Mouse (Mus musculus) heart, embryonic 10.5 days (tissue): Measurements from ENCODE around the gene Pax5. TPM values are rescaled to one million over a fixed set of nuclear protein-coding genes. Genes with fewer than 3 reads are reported as not detected.

Experiments
- DNase-seq: peaks from one replicate; pipeline ENCODE4 v3.0.0-alpha.2; 2017; ENCODE audit warnings: low spot score
- H3K27ac ChIP-seq: fragments of 300-500 bp; sonication (generic); 2 replicates; pipeline ENCODE4 v1.5.1; 2016; ENCODE audit warnings: mild to moderate bottlenecking
- H3K27me3 ChIP-seq: fragments of 300-500 bp; sonication (generic); 2 replicates; pipeline ENCODE4 v1.6.1; 2016; ENCODE audit warnings: mild to moderate bottlenecking; ENCODE audit not compliant: poor library complexity, insufficient read depth, severe bottlenecking
- H3K36me3 ChIP-seq: fragments of 300-500 bp; sonication (generic); 2 replicates; pipeline ENCODE4 v1.6.1; 2016; ENCODE audit warnings: mild to moderate bottlenecking, moderate library complexity
- H3K4me1 ChIP-seq: fragments of 300-500 bp; sonication (generic); 2 replicates; pipeline ENCODE4 v1.6.1; 2016; ENCODE audit warnings: mild to moderate bottlenecking
- H3K4me3 ChIP-seq: fragments of 300-500 bp; sonication (generic); 2 replicates; pipeline ENCODE4 v1.5.1; 2016; ENCODE audit warnings: mild to moderate bottlenecking, moderate library complexity
- H3K9me3 ChIP-seq: fragments of 300-500 bp; sonication (generic); 2 replicates; pipeline ENCODE4 v1.6.1; 2016; ENCODE audit warnings: mild to moderate bottlenecking, moderate library complexity
- WGBS: fragments of 180-500 bp; shearing (Covaris S2); methylation state at CpG from one replicate; pipeline ENCODE4 v1.1.7; 2016; 5-methylcytosine and 5-hydroxymethylcytosine counted together
- polyA plus RNA-seq: library from polyadenylated mRNA; unstranded; fragments of >200 nt; fragmentation: Nextera tagmentation; extraction: Ambion mirVana; gene quantifications from 2 replicates; pipeline ENCODE4 v1.2.1, GENCODE M21; 2016

Pax5 gene
- polyA plus RNA-seq, 1 experiment from 2014 or later: 0.03 TPM

GRCm38 (mm10) chr4:44630059-44630458, 80.2 kb downstream of the Pax5 start:
- Histone ChIP-seq H3K27ac (no peak overlapping the region), H3K27me3 (peaks cover 6% of the 10 kb centered on the region; the same call in 1 of the 2 replicates), H3K9me3 (no peaks in the 10 kb centered on the region), H3K36me3 (no peaks in the 10 kb centered on the region), H3K4me1 (peaks cover 9% of the 10 kb centered on the region; the same call in 1 of the 2 replicates), H3K4me3 (no peak overlapping the region)
- 58% methylated on average over 6 of the region's 6 CpGs for WGBS
- DNase-seq: no peak

GRCm38 (mm10) chr4:44627890-44628289, 82.4 kb downstream of the Pax5 start:
- Histone ChIP-seq H3K27ac (no peak overlapping the region), H3K9me3 (no peaks in the 10 kb centered on the region), H3K4me1 (no peaks in the 10 kb centered on the region), H3K27me3 (no peaks in the 10 kb centered on the region), H3K36me3 (no peaks in the 10 kb centered on the region), H3K4me3 (no peak overlapping the region)
- DNase-seq: no peak

GRCm38 (mm10) chr4:44625108-44625424, 85.2 kb downstream of the Pax5 start:
- no peak for DNase-seq
- Histone ChIP-seq H3K36me3 (no peaks in the 10 kb centered on the region), H3K4me3 (no peak overlapping the region), H3K27ac (no peak overlapping the region), H3K4me1 (no peaks in the 10 kb centered on the region), H3K27me3 (no peaks in the 10 kb centered on the region), H3K9me3 (no peaks in the 10 kb centered on the region)
- 82% methylated on average over 6 of the region's 6 CpGs for WGBS

GRCm38 (mm10) chr4:44624232-44625107, 85.8 kb downstream of the Pax5 start:
- H3K4me3 ChIP-seq: no peak overlapping the region
- no peak overlapping the region for H3K27ac ChIP-seq
- H3K36me3 ChIP-seq: no peaks in the 10 kb centered on the region
- no peaks in the 10 kb centered on the region for H3K27me3 ChIP-seq
- no peaks in the 10 kb centered on the region for H3K4me1 ChIP-seq
- no peak for DNase-seq
- H3K9me3 ChIP-seq: no peaks in the 10 kb centered on the region
- WGBS: 81% methylated on average over 12 of the region's 12 CpGs

- 86% methylated on average over 5 of the region's 5 CpGs for WGBS
- no peak for DNase-seq
Measured at GRCm38 (mm10) chr4:44623435-44623727, 86.9 kb downstream of the Pax5 start.

GRCm38 (mm10) chr4:44622682-44623434, 87.4 kb downstream of the Pax5 start:
- Histone ChIP-seq H3K36me3 (no peaks in the 10 kb centered on the region), H3K4me3 (no peak overlapping the region), H3K9me3 (no peaks in the 10 kb centered on the region), H3K27me3 (no peaks in the 10 kb centered on the region), H3K4me1 (no peaks in the 10 kb centered on the region), H3K27ac (no peak overlapping the region)
- no peak for DNase-seq
- 85% methylated on average over 17 of the region's 17 CpGs for WGBS

More at GRCm38 (mm10) chr4:44623435-44623727, 86.9 kb downstream of the Pax5 start:
- Histone ChIP-seq H3K27me3 (no peaks in the 10 kb centered on the region), H3K9me3 (no peaks in the 10 kb centered on the region), H3K36me3 (no peaks in the 10 kb centered on the region), H3K4me3 (no peak overlapping the region), H3K4me1 (no peaks in the 10 kb centered on the region), H3K27ac (no peak overlapping the region)

GRCm38 (mm10) chr4:44620241-44620640, 90.0 kb downstream of the Pax5 start:
- Histone ChIP-seq H3K27me3 (no peaks in the 10 kb centered on the region), H3K27ac (no peak overlapping the region), H3K36me3 (no peaks in the 10 kb centered on the region), H3K4me1 (no peaks in the 10 kb centered on the region), H3K4me3 (no peak overlapping the region), H3K9me3 (no peaks in the 10 kb centered on the region)
- DNase-seq: no peak
- WGBS: 94% methylated on average over 5 of the region's 5 CpGs

- no peak for DNase-seq
- no peak overlapping the region for H3K27ac ChIP-seq
- H3K4me1 ChIP-seq: no peaks in the 10 kb centered on the region
- WGBS: 83% methylated on average over 8 of the region's 8 CpGs
- no peak overlapping the region for H3K4me3 ChIP-seq
- no peaks in the 10 kb centered on the region for H3K27me3 ChIP-seq
- H3K9me3 ChIP-seq: no peaks in the 10 kb centered on the region
- no peaks in the 10 kb centered on the region for H3K36me3 ChIP-seq
Measured at GRCm38 (mm10) chr4:44614066-44614667, 96.1 kb downstream of the Pax5 start.

- H3K4me3 ChIP-seq: no peak overlapping the region
- no peaks in the 10 kb centered on the region for H3K9me3 ChIP-seq
- 86% methylated on average over 3 of the region's 3 CpGs for WGBS
- no peak overlapping the region for H3K27ac ChIP-seq
- no peaks in the 10 kb centered on the region for H3K4me1 ChIP-seq
- no peaks in the 10 kb centered on the region for H3K36me3 ChIP-seq
- DNase-seq: no peak
- H3K27me3 ChIP-seq: no peaks in the 10 kb centered on the region
Measured at GRCm38 (mm10) chr4:44612392-44612791, 97.9 kb downstream of the Pax5 start.

GRCm38 (mm10) chr4:44605453-44605852, 104.8 kb downstream of the Pax5 start:
- H3K27ac ChIP-seq: no peak overlapping the region
- WGBS: 68% methylated on average over 2 of the region's 2 CpGs
- peaks cover 7% of the 10 kb centered on the region; the same call in 1 of the 2 replicates for H3K4me1 ChIP-seq
- H3K27me3 ChIP-seq: no peaks in the 10 kb centered on the region
- H3K4me3 ChIP-seq: no peak overlapping the region
- H3K9me3 ChIP-seq: no peaks in the 10 kb centered on the region
- no peak for DNase-seq
- H3K36me3 ChIP-seq: no peaks in the 10 kb centered on the region

- no peaks in the 10 kb centered on the region for H3K9me3 ChIP-seq
- WGBS: 10% methylated on average over 5 of the region's 5 CpGs
- no peak for DNase-seq
- no peaks in the 10 kb centered on the region for H3K27me3 ChIP-seq
- no peaks in the 10 kb centered on the region for H3K36me3 ChIP-seq
- H3K4me1 ChIP-seq: peaks cover 7% of the 10 kb centered on the region; the same call in 1 of the 2 replicates
- no peak overlapping the region for H3K4me3 ChIP-seq
- no peak overlapping the region for H3K27ac ChIP-seq
Measured at GRCm38 (mm10) chr4:44602257-44602801, 108.0 kb downstream of the Pax5 start.

GRCm38 (mm10) chr4:44601370-44601769, 108.9 kb downstream of the Pax5 start:
- H3K27me3 ChIP-seq: no peaks in the 10 kb centered on the region
- no peaks in the 10 kb centered on the region for H3K36me3 ChIP-seq
- WGBS: 67% methylated on average over 8 of the region's 8 CpGs
- no peak overlapping the region for H3K27ac ChIP-seq
- no peak for DNase-seq
- no peak overlapping the region for H3K4me3 ChIP-seq
- peaks cover 7% of the 10 kb centered on the region; the same call in 1 of the 2 replicates for H3K4me1 ChIP-seq
- H3K9me3 ChIP-seq: no peaks in the 10 kb centered on the region

GRCm38 (mm10) chr4:44600875-44601274, 109.4 kb downstream of the Pax5 start:
- H3K4me3 ChIP-seq: no peak overlapping the region
- H3K4me1 ChIP-seq: peaks cover 7% of the 10 kb centered on the region; the same call in 1 of the 2 replicates
- DNase-seq: no peak
- H3K27me3 ChIP-seq: no peaks in the 10 kb centered on the region
- no peaks in the 10 kb centered on the region for H3K36me3 ChIP-seq
- H3K9me3 ChIP-seq: no peaks in the 10 kb centered on the region
- 66% methylated on average over 5 of the region's 5 CpGs for WGBS
- no peak overlapping the region for H3K27ac ChIP-seq
